Mouse (Mus musculus): ENCODE measurements around the gene Kdr.
"Not testable (repeated sequence)": the region's sequence is repeated elsewhere in the genome, so short reads cannot be mapped to it uniquely, and the experiment has no call there.

Gene Kdr

GRCm38 (mm10) chr5:75961741-75962469 lies 16.4 kb downstream of the Kdr start:
- ATAC-seq (ENCODE audit: low TSS enrichment): no peak

GRCm38 (mm10) chr5:75959809-75960208 lies 18.4 kb downstream of the Kdr start:
- ATAC-seq (ENCODE audit: low TSS enrichment): no peak

- no peak for ATAC-seq (ENCODE audit: low TSS enrichment)
Observed at GRCm38 (mm10) chr5:75956526-75956925, 21.7 kb downstream of the Kdr start.

DNA sequence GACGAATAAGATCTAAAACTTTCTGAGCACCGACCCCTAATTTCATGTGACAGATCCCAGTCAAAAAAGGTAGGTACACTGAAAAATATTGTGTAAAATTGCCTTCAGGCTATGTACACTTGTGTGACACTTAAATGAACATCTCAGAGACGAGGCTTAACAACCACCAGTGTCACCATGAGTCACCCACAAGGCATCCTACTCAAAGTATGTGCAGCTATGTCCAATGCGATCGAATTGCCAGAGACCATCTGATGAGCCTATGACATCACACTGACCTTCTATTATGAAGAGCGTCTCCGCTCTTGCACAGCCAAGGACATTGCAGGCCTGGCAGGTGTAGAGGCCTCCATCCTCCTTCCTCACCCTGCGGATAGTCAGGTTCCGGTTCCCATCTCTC lies 22.4 kb downstream of the Kdr start:
- no peak for ATAC-seq (ENCODE audit: low TSS enrichment)

GRCm38 (mm10) chr5:75954778-75955330 lies 23.4 kb downstream of the Kdr start:
- ATAC-seq (ENCODE audit: low TSS enrichment): peak; percentile 64

- no peak for ATAC-seq (ENCODE audit: low TSS enrichment)
Observed at GRCm38 (mm10) chr5:75954218-75954617, 24.0 kb downstream of the Kdr start.

DNA sequence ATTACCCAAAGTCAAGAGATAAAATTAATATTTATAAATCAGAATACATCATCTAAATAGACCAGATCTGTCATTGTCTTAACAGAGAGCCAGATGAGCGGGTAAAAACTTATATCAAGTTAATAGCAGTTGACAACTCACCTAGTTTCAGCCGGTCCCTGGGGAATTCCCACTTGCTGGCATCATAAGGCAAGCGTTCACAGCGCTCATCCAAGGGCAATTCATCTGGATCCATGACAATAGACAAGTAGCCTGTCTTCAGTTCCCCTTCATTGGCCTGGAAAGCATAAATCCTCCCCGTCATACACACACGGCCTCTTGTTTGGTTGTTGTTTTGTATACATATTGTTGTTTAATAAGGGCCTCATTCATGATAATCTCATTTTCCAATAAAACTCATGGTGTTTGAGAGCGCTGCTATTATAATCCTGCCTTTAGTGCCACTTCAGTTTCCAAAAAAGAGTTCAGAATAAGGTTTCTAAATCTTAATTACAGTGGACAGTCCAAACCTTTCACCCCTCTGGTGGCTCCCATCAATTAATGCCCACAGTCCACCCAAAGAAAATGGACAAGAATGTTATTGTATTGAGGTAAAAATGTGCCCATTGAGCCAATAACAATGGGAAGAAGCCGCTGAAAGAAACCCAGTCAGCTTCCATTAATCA lies 26.0 kb downstream of the Kdr start:
- ATAC-seq (ENCODE audit: low TSS enrichment): no peak

DNA sequence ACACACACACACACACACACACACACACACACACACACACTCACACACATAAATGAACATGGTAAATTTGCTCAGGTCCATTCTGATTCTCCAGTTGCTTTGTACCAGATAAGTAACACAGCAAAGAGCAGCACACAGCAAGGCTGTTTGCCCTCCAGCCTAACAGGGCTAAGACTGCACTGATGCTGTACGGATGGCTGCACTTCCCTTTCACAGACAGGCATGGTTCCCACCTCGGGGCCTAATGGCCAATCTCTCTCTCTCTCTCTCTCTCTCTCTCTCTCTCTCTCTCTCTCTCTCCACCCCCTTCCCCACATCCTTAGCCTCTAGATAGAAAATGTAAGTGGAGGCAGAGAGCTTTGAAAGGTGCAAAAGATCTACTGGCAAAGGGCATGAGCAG lies 27.4 kb downstream of the Kdr start:
- no peak for ATAC-seq (ENCODE audit: low TSS enrichment)

DNA sequence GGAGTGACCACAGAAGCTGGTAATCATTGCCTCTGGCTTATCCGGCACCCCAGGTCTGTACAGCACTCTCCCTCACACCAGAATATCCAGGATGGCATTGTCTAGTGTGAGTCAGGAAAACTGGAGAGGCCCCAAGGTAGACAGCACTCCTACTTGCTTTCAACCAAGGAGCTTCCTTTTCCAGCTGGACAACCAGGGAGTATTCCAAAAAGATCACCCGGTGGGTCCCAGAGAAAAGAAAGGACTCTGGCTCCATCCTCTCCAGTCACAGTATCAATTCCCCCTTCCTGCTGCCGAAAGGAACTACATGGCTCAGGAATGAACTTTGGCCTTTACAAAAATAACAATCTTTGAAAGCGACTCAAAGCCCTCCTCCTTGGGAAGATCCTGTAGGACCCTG lies 32.9 kb downstream of the Kdr start:
- no peak for ATAC-seq (ENCODE audit: low TSS enrichment)

DNA sequence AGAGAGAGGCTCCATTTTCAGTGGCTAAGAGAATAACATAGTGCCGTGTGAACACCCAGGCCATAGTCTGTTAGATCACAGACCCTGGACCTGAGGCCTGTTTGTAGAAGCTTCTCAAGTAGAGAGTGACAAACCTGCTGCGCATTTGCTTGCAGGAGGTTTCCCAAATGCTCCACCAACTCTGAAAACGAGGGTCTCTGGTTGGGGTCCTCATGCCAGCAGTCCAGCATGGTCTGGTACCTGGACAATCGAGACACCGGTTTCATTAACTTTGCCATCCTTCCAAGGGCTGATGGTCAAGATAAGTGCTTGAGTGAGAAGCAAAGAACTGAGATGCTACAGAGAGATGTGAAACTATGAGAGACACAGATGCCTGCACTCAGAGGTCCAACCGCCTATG lies 35.0 kb downstream of the Kdr start:
- ATAC-seq (ENCODE audit: low TSS enrichment): no peak

DNA sequence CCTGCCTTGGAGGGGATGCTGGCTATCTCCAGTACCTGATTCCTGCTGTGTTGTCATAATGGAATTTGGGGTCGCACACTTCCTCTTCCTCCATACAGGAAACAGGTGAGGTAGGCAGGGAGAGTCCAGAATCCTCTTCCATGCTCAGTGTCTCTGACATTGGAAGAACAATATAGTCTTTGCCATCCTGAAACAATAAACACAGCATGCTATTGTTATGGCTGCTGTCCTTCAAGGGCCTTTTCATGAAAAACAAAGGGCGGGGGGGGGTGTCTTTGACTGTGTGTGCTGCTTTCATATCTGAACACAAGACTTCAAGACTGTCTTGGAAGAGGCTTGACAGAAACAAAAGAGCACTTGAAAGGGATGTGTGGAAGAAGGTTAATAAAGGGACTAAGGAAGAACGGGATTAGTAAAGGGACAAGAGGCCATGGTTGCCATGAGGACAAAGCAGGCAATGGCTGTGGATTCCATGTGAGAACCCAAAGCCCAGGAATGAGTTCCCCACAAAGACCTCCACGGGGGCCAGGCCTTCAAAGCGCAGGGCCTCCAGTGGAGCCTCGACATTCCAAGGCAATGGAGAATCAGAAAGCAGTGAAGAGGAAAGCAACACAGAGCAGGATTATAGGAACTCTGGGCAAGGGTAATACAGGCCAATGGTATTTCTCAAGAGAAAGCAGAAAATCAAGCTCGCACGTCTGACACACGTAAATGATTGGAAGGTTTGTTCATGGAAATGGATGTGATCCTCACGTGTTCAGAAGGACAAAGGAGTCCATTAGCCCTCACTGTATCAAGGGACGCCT lies 36.3 kb downstream of the Kdr start:
- ATAC-seq (ENCODE audit: low TSS enrichment): no peak

DNA sequence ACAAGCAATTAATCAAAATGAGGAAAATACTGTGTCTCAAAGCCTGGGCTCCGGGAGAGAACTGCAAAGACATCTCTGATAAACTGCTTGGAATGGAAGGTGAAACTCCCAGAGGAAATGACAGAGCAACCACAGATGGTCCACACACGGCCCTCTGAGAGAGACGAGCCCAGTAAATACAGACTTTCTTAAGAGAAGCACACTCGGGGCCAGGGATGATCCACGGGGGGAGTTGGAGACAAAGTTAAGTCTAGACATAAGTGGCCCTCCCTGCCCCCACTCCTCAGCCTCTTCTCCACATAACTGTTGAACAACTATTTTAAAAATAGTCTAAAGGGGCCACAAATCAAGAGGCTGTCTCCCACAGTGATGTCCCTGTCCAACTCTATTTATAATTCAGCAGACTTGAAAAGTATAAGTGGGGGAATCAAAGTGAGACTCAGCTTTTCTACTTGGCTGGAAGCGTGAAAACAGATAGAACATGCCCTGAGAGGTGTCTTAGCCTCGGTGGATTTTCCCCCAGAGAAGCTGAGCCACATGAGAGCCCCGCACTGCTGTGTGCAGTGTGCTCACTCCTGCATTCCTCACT lies 39.0 kb downstream of the Kdr start:
- peak; percentile 64 for ATAC-seq (ENCODE audit: low TSS enrichment)

- ATAC-seq (ENCODE audit: low TSS enrichment): no peak
Observed at GRCm38 (mm10) chr5:75938012-75938411, 40.2 kb downstream of the Kdr start.

DNA sequence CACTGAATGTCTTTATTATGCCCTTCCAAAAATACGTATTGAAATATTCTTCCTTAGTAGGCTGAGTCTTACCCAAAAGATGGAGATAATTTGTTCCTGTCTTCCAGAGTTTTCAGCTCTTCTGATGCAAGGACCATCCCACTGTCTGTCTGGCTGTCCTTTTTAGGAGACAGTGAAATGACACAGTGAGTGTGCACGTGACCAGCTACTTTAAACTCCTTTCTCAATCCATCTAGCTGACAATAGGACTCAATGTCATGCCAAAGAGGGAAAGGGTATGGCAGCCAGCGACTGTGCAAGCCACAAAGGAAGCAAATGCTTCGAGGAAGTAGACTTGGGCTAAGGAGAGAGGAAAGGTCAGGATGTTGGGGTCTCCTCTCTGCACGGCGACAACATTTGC lies 42.0 kb downstream of the Kdr start:
- no peak for ATAC-seq (ENCODE audit: low TSS enrichment)

- ATAC-seq (ENCODE audit: low TSS enrichment): no peak
Observed at GRCm38 (mm10) chr5:75935225-75935624, 43.0 kb downstream of the Kdr start.

GRCm38 (mm10) chr5:75934201-75934600 lies 44.1 kb downstream of the Kdr start:
- no peak for ATAC-seq (ENCODE audit: low TSS enrichment)

DNA sequence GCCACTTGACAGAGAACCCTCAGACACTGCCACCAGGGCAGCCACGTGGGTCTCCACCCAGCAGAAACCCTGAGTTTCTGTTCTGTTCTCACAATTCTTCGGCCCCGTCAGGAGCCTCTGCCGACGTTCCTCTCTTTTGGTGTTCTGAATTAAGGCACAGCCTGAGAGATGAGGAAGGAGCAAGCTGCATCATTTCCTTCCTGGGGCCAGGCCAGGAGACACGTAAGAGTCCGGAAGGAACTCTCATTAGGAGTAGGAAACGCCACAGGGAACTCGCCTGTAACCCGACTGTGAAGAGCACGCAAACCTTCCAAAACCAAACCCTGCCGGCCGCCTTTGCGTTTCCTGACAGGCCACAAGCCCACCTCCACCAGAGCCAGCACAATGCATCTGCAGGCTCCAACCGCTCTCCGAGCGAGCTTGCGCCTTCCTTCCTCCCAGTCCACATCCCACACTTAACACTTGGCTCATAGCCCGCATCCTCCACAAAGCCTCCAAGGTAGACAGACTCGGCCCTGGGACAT lies 44.7 kb downstream of the Kdr start:
- ATAC-seq (ENCODE audit: low TSS enrichment): peak; percentile 73

- ATAC-seq (ENCODE audit: low TSS enrichment): not testable (repeated sequence)
Observed at GRCm38 (mm10) chr5:75931458-75931857, 46.8 kb downstream of the Kdr start.

DNA sequence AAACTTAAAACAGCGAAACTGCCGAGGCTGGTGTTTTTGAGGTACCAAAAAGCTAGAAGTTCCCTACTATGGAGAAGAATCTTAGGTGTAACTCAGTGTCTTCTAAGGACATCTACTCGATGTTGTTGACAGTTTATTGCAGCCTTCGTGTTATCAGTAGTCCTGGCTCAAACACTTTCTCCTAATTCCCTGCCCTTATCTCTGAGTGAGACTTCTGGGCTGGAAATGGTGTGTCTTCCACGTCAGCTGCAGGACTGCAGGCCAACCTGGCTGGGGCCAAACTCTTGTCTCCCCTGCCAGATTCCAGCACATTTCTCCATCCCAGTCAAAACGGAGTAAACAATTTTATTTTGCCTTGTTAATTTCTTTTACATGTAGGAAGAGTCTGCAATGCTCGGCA lies 48.3 kb downstream of the Kdr start:
- no peak for ATAC-seq (ENCODE audit: low TSS enrichment)

- no peak for ATAC-seq (ENCODE audit: low TSS enrichment)
Observed at GRCm38 (mm10) chr5:75922677-75923076, 55.6 kb downstream of the Kdr start.

DNA sequence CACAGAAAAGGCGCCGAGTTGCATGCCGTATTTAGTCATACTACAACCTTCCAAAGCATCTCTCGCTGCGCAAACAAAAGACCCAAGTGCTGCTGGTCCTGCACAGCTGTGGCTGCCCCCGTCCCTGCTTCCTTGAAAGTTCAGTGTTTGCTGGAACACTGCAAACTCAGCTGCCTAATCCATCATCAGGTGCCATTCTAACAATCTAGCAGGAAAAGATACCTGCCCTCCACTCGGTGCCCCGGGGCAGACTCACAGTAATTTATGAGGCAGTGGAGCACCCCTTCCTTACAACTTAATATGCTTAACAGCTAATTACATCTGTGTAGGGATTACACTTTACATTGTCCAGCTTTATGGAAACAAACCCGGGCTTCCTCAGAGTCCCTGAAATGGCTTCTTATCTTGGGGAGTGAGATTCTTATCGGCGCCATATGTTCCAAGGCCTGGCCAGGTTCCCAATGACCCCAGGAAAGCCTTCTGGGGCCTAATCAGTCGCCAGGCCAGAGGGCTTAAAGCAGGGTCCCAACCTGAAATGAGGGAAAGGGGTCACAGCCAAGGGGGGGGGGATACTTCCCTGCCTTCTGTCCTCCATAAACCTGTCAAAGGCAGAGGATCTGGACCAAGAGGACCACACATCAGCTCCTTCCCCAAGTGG lies 56.4 kb downstream of the Kdr start:
- ATAC-seq (ENCODE audit: low TSS enrichment): no peak
